Mouse (Mus musculus) urinary bladder, postnatal 4 days (tissue): ENCODE measurements around the gene Nos1.

Experiments
- DNase-seq, 2 experiments: peaks; one replicate each; pipeline ENCODE4 v3.0.0; 2021 to 2022; ENCODE audit warnings: low spot score in 2 of 2

Gene Nos1

GRCm38 (mm10) chr5:117955675-117956420, 175.0 kb downstream of the Nos1 start:
- DNase-seq = no peak

DNA sequence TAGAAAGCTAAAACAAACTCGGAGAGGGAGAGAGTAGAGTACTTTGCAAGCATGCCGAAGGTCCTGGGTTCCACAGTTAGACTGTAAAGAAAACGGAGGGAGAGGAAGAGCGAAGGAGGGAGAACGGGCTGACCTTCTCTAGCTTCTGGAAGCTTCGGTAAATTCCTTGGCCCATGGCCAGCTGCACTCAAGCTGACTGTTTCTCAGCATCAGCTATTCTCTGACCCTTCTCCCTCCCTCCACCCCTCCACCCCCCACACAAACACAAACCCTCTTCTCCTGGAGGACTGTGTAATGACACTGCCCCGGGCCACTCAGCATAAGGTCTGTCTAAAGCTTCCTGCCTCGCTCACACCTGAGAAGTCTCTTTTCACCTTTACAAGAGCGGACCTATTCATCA, 183.9 kb downstream of the Nos1 start:
- DNase-seq = no peak

DNA sequence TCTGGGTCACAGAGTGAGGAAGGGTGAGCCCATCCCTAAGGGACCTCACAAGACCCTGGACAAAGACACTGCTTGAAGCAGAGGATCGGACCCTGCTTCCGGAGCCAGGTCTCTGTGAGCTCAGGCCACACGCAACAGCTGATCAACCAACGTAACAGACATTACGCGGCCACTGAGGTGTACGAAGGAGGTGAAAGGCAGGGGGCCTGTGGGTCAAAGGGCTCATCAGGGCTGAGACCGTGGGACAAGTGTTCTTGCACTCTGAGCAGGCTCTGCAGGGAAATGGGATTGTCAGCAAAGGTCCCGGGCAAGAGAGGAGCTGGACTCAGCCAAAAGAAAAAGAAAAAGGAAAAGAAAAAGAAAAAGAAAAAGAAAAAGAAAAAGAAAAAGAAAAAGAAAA, 186.1 kb downstream of the Nos1 start:
- DNase-seq = no peak

GRCm38 (mm10) chr5:117967659-117968069, 186.8 kb downstream of the Nos1 start:
- no peak for DNase-seq

DNA sequence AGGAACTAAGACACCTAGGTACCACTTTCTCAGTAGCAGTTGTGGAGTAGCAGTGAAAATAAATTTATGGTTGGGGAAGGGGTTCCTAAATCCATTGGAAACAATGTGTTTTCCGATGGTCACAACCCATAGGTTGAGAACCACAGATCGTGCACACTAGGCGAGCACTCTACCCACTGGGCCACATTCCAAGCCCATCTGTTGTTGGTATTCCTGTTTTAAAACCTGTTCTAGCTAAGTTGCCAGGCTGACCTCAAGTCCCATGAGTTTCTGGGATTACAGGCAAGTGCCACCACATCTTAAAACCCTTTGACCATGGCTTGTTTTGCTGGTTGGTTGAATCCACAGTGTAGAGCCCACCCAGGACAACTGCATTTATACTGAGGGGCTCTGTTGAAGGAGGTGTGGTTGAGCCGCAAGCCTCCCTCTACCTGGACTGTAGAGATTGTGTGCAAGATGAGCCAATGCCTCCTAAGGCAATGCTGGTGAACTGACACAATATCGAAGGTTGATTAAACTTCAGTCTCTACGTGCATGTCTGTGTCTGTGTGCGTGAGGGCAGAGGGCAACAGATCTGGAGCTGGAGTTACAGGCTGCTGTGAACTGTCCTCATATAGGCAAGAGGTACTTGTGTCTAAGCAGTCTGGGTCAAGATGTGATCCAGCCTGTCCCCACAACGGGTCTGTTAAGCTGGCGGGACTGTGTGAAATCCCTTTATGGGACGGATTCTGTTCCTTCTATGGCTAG, 189.0 kb downstream of the Nos1 start:
- no peak for DNase-seq

GRCm38 (mm10) chr5:117976263-117976656, 195.4 kb downstream of the Nos1 start:
- DNase-seq = no peak

GRCm38 (mm10) chr5:117976657-117977500, 196.0 kb downstream of the Nos1 start, which contains the start of gene Fbxo21:
TSS of gene Fbxo21 (plus strand) at chr5:117976730.
- peak; percentile 94 to 96 for DNase-seq

DNA sequence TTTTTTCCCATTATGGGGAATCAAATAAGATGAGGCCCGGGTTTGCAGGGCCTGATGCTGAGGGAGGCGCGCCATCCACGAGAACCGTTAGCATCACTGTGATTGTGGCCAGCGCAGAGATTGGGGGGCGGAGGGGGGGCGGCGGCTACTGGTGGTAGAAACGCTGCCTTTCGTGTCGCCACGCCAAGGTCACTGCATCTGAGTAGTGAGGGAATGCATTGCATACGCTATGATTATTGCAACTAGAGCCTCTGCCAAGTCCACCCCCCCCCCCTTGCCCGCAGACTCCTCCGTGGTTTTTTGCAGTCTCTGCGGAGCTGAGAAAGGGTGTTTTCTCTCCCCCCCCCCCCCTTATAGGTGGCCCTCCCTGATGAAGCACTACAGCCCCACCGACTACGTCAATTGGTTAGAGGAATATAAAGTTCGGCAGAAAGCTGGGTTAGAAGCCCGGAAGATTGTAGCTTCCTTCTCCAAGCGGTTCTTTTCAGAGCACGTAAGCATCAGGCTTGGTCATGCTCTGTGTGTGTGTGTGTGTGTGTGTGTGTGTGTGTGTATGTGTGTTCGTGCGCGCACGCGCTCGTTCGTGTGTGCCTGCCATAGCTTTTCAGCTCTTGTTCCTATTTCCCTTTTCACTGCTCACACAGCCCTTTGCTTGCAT, 196.8 kb downstream of the Nos1 start:
- no peak for DNase-seq

GRCm38 (mm10) chr5:117978159-117978697, 197.4 kb downstream of the Nos1 start:
- DNase-seq = no peak

- no peak for DNase-seq
These were observed 198.2 kb downstream of the Nos1 start for GRCm38 (mm10) chr5:117979082-117979481.

DNA sequence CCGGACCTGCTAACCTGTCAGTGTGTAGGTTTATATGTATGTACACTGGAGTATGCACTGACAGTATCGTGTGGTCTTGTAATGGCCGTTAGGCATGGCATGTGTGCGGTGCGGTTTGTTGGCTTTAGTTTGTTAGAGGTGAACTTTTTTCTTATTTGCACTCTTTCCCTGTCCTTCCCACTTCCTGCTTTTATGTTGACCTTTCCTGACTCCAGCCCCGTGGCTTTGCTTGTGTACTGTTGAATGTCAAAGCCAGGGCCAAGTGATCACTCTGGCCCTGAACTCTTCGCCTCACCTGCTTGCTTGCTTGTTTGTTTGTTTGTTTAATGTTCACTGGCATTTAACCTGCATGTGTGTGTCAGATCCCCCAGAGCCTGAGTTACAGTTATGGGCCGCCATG, 200.1 kb downstream of the Nos1 start:
- no peak for DNase-seq

GRCm38 (mm10) chr5:117981943-117982342, 201.1 kb downstream of the Nos1 start:
- DNase-seq = no peak

GRCm38 (mm10) chr5:117986327-117986726, 205.5 kb downstream of the Nos1 start:
- DNase-seq = no peak

- DNase-seq = no peak
These were observed 207.1 kb downstream of the Nos1 start for GRCm38 (mm10) chr5:117987891-117988290.

GRCm38 (mm10) chr5:117988367-117988766, 207.5 kb downstream of the Nos1 start:
- no peak for DNase-seq

DNA sequence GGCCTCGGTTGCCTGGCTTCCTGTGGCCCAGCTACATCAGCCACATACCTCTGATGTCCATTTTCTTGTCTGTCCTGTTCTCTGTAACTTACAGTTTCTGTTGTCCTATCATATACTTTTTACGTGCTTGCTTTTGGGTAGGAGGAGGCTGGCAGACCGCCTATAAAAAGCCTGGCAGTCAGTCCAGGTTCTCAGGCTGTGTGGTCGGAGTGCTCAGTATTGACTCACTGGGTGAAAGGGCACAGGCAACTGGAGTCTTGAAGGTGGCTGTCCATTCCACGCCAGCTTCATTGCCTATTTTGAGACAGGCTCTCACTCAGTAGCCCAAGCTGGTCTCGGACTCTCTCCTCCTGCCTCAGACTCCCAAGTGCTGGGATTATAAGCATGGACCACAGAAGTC, 208.9 kb downstream of the Nos1 start:
- no peak for DNase-seq

- DNase-seq = no peak
These were observed 210.1 kb downstream of the Nos1 start for GRCm38 (mm10) chr5:117990957-117991356.

DNA sequence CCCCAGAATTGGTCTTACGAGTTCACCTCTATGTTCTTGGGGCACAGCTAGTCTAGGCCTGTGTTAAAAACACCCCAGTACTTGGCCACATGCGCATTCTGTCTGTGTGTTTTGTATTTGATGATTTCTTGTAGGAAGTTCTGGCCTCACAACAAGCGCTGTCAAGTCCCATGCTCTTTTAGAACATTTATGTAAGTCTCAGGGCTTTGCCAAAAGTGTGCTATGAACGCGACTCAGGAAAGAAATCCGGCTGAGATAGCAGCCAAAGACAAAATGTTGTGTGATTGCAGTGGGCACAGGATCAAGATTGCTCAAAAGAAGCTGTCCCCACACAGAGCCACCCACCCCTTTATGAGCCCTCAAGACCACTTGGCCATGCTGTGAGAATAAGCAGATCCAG, 212.7 kb downstream of the Nos1 start:
- no peak for DNase-seq

GRCm38 (mm10) chr5:117995372-117995901, 214.6 kb downstream of the Nos1 start:
- DNase-seq = no peak

- no peak for DNase-seq
These were observed 215.1 kb downstream of the Nos1 start for GRCm38 (mm10) chr5:117995911-117996310.

DNA sequence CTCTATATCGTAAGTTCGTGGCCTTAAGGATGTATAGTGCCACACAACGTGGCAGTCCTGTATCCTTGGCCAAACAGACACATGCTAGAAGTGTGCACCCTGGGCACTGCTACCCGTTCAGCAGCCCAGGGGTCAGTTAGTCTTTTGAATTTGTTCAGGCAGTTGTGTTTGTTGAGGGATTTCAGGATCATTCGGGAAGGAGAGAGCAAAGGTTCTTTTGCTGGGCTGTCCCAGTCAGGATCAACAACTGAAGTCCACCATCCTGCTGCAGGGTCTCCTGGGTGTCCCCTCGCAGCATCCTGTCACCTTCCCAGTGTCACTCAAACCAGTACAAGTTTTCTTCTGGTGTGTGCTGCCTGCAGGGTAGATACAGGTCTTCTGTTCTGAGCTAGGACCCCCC, 215.7 kb downstream of the Nos1 start:
- no peak for DNase-seq
